Mouse (Mus musculus): ENCODE data around the gene Ndufa13. TPM values are rescaled to one million over a fixed set of nuclear protein-coding genes. Genes with fewer than 3 reads are reported as not detected.
A peak's percentile ranks its signal among the peaks of the same experiment; 100 is the strongest.

Ndufa13 gene
- polyA plus RNA-seq, 1 experiment = 103 TPM

DNA sequence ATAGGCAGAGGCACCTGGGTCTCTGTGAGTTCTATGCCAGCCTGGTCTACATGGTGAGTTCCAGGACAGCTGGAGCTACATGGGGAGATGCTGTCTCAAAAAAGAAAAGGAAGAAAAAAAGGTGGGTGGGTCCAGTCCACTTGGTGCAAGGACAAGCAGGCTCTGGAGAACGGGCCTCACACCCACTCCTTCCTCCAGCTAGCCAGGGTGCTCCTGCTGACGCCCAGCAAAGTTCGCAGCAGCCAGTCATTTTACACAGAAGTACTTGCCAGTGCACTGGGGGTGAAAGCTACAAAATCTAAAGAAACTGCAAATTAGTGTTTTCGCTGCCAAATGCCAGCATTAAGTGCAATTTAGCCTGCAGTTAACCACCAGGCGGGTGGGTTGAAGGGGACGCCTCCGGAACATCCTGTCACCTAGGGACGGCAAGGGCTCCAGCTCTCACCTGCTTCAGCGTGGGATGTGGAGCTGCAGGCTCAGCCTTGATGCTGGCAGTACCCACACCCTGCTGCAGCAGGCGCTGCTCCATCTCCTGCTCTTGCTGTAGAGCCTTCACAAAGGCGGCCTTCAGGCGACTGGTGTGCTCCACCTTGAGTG is 10.2 kb upstream of the Ndufa13 start:
- TF ChIP-seq CTCF (IDR thresholded peaks at IDR 0.05; ENCODE audit: insufficient read depth, low read length) (no peak), POLR2A (IDR thresholded peaks at IDR 0.05; ENCODE audit: borderline replicate concordance, extremely low read depth, low read depth, low read length) (no peak)
- H3K4me3 ChIP-seq (replicated peaks; ENCODE audit: extremely low read depth, low read depth, low read length) = no peak overlapping the region
- WGBS = 88% methylated on average over 12 of the region's 12 CpGs
- no peak for DNase-seq
- no peaks in the 10 kb centered on the region for H3K4me1 ChIP-seq (ENCODE audit: control insufficient read depth, insufficient read depth, low read length)

- no peak overlapping the region for H3K4me3 ChIP-seq (replicated peaks; ENCODE audit: extremely low read depth, low read depth, low read length)
- TF ChIP-seq POLR2A (IDR thresholded peaks at IDR 0.05; ENCODE audit: borderline replicate concordance, extremely low read depth, low read depth, low read length) (no peak), CTCF (IDR thresholded peaks at IDR 0.05; ENCODE audit: insufficient read depth, low read length) (no peak)
- no peak for DNase-seq
- 89% methylated on average over 13 of the region's 13 CpGs for WGBS
- H3K4me1 ChIP-seq (ENCODE audit: control insufficient read depth, insufficient read depth, low read length) = no peaks in the 10 kb centered on the region
These were observed 9.6 kb upstream of the Ndufa13 start for GRCm38 (mm10) chr8:69911917-69912316.

DNA sequence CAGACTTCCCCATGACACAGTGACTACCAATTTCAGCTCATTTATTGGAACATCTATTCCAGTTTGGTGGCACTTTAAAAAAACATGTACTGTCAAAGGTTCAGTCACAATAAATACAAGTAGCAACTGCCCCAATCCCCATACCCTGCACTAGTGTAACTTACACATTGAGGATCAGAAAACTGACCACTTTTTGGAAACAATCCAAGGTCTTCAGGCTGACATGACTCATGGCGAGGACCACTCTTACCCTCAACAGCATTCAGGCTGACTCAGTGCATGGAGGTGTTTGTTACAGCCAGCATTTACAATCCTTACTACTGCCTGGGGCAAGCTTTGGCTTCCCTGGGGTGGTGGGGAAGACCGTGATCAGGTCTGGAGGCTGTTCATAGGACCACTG is 4.7 kb upstream of the Ndufa13 start:
- Histone ChIP-seq H3K4me3 (replicated peaks; ENCODE audit: extremely low read depth, low read depth, low read length) (no peak overlapping the region), H3K4me1 (ENCODE audit: control insufficient read depth, insufficient read depth, low read length) (peaks cover 4% of the 10 kb centered on the region; the same call in 1 of the 2 replicates)
- 80% methylated on average over 2 of the region's 2 CpGs for WGBS
- DNase-seq = no peak
- TF ChIP-seq POLR2A (IDR thresholded peaks at IDR 0.05; ENCODE audit: borderline replicate concordance, extremely low read depth, low read depth, low read length) = no peak
- TF ChIP-seq CTCF (IDR thresholded peaks at IDR 0.05; ENCODE audit: insufficient read depth, low read length) = no peak

GRCm38 (mm10) chr8:69906260-69906659 is 3.9 kb upstream of the Ndufa13 start:
- DNase-seq = no peak
- Histone ChIP-seq H3K4me3 (replicated peaks; ENCODE audit: extremely low read depth, low read depth, low read length) (no peak overlapping the region), H3K4me1 (ENCODE audit: control insufficient read depth, insufficient read depth, low read length) (peaks cover 4% of the 10 kb centered on the region; the same call in 1 of the 2 replicates)
- WGBS = 82% methylated on average over 2 of the region's 2 CpGs
- TF ChIP-seq CTCF (IDR thresholded peaks at IDR 0.05; ENCODE audit: insufficient read depth, low read length) (no peak), POLR2A (IDR thresholded peaks at IDR 0.05; ENCODE audit: borderline replicate concordance, extremely low read depth, low read depth, low read length) (no peak)

DNA sequence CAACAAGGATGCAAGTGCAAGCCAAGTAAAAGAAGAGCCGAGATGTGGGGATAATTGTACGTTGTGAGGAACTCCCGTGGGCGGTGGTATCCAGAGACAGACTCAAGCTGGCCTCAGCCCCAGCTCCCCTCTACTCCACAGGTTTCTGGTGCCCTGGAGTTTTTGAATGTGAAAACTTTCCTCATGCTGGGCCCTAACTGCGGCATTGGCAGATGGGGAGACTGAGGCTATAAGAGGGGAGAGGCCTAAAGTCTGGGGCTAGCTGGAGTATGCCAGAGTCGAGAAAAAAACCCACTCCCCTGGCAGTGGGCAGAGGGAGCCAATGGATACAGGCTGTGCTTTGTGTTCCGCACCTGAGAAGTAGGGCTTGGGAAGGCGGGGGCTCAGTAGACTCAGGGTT is 1.7 kb upstream of the Ndufa13 start:
- TF ChIP-seq CTCF (IDR thresholded peaks at IDR 0.05; ENCODE audit: insufficient read depth, low read length) (no peak), POLR2A (IDR thresholded peaks at IDR 0.05; ENCODE audit: borderline replicate concordance, extremely low read depth, low read depth, low read length) (no peak)
- 77% methylated on average over 8 of the region's 8 CpGs for WGBS
- Histone ChIP-seq H3K4me3 (replicated peaks; ENCODE audit: extremely low read depth, low read depth, low read length) (no peak overlapping the region), H3K4me1 (ENCODE audit: control insufficient read depth, insufficient read depth, low read length) (peaks cover 4% of the 10 kb centered on the region; the same call in 1 of the 2 replicates)
- DNase-seq = no peak

GRCm38 (mm10) chr8:69903063-69903542 is 745 bp upstream of the Ndufa13 start:
- peak; percentile 96 for DNase-seq
- under 1% methylated on average over 45 of the region's 45 CpGs for WGBS
- Histone ChIP-seq H3K4me3 (replicated peaks; ENCODE audit: extremely low read depth, low read depth, low read length) (peak overlapping the region; percentile 88), H3K4me1 (ENCODE audit: control insufficient read depth, insufficient read depth, low read length) (peaks cover 4% of the 10 kb centered on the region; the same call in 1 of the 2 replicates)
- TF ChIP-seq POLR2A (IDR thresholded peaks at IDR 0.05; ENCODE audit: borderline replicate concordance, extremely low read depth, low read depth, low read length) (peak; percentile 36; the same call in 1 of the 2 replicates), CTCF (IDR thresholded peaks at IDR 0.05; ENCODE audit: insufficient read depth, low read length) (no peak)

DNA sequence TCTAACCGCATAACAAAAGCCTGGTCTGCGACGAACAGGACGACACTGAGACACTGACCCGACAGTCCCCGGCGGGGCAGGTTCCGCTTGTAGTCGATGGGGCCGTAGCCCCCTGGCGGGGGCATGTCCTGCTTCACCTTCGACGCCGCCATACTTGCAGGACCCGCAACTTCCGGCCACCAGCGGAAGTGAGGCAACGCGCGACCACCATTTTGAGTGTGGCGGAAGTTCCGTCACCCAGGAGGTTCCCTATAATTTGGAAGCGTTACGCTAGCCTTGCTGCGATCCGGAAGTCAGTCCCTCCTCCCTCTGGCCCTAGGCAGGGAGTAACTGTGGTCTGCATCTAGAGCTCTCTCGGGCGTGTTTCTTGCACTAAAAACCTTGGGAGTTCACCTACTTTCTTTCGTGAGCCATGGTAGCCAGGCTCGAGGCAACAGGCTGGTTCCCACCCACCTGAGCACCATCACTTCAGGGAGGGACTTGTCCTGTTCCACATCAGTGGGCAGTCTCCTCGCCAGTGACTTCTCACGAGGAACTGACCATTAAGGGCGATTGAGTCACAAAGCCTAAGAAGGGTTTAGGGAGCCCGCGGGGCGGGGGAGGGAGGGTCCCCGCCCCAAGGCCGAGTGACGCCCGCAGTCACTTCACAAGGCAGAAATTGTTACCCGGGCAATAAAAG is 735 bp downstream of the Ndufa13 start:
- WGBS = under 1% methylated on average over 41 of the region's 41 CpGs
- peak; percentile 24; the same call in 1 of the 2 replicates for TF ChIP-seq CTCF (IDR thresholded peaks at IDR 0.05; ENCODE audit: insufficient read depth, low read length)
- peak; percentile 92 for TF ChIP-seq POLR2A (IDR thresholded peaks at IDR 0.05; ENCODE audit: borderline replicate concordance, extremely low read depth, low read depth, low read length)
- H3K4me1 ChIP-seq (ENCODE audit: control insufficient read depth, insufficient read depth, low read length) = peaks cover 4% of the 10 kb centered on the region; the same call in 1 of the 2 replicates
- H3K4me3 ChIP-seq (replicated peaks; ENCODE audit: extremely low read depth, low read depth, low read length) = peak overlapping the region; percentile 88
- DNase-seq = peak; percentile 99

GRCm38 (mm10) chr8:69900895-69901451 is 1.4 kb downstream of the Ndufa13 start:
- WGBS = 15% methylated on average over 12 of the region's 12 CpGs
- TF ChIP-seq POLR2A (IDR thresholded peaks at IDR 0.05; ENCODE audit: borderline replicate concordance, extremely low read depth, low read depth, low read length) (no peak), CTCF (IDR thresholded peaks at IDR 0.05; ENCODE audit: insufficient read depth, low read length) (no peak)

DNA sequence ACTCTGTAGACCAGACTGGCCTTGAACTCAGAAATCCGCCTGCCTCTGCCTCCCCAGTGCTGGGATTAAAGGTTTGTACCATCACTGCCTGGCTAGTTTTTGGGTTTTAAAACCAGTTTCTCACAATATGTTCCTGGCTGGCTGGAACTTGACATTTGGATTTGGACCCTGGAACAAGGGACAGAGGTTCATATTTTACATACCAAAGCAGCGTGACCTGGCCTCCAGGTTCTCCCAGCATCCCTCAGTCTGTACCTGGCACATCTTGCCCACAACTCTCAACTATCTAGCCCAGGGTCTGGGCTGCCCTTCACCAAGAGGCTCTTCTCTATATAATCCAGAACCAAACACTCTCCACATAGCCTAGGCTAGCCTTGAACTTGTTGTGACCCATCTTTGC is 2.5 kb downstream of the Ndufa13 start:
- peaks cover 4% of the 10 kb centered on the region; the same call in 1 of the 2 replicates for H3K4me1 ChIP-seq (ENCODE audit: control insufficient read depth, insufficient read depth, low read length)
- TF ChIP-seq POLR2A (IDR thresholded peaks at IDR 0.05; ENCODE audit: borderline replicate concordance, extremely low read depth, low read depth, low read length) (no peak), CTCF (IDR thresholded peaks at IDR 0.05; ENCODE audit: insufficient read depth, low read length) (no peak)
- DNase-seq = no peak
- H3K4me3 ChIP-seq (replicated peaks; ENCODE audit: extremely low read depth, low read depth, low read length) = no peak overlapping the region
- 87% methylated on average over 2 of the region's 2 CpGs for WGBS

More at GRCm38 (mm10) chr8:69900895-69901451, 1.4 kb downstream of the Ndufa13 start:
- DNase-seq = no peak
- Histone ChIP-seq H3K4me3 (replicated peaks; ENCODE audit: extremely low read depth, low read depth, low read length) (peak overlapping the region; percentile 88), H3K4me1 (ENCODE audit: control insufficient read depth, insufficient read depth, low read length) (peaks cover 4% of the 10 kb centered on the region; the same call in 1 of the 2 replicates)

All from lung, adult 2 months (tissue).